Mouse (Mus musculus): ENCODE measurements around the gene Ip6k1. TPM values are rescaled to one million over a fixed set of nuclear protein-coding genes. Genes with fewer than 3 reads are reported as not detected.
"Not testable (repeated sequence)": the region's sequence is repeated elsewhere in the genome, so short reads cannot be mapped to it uniquely, and the experiment has no call there.

The Ip6k1 gene
- total RNA-seq, 1 experiment from 2014 or later = 45.7 TPM

DNA sequence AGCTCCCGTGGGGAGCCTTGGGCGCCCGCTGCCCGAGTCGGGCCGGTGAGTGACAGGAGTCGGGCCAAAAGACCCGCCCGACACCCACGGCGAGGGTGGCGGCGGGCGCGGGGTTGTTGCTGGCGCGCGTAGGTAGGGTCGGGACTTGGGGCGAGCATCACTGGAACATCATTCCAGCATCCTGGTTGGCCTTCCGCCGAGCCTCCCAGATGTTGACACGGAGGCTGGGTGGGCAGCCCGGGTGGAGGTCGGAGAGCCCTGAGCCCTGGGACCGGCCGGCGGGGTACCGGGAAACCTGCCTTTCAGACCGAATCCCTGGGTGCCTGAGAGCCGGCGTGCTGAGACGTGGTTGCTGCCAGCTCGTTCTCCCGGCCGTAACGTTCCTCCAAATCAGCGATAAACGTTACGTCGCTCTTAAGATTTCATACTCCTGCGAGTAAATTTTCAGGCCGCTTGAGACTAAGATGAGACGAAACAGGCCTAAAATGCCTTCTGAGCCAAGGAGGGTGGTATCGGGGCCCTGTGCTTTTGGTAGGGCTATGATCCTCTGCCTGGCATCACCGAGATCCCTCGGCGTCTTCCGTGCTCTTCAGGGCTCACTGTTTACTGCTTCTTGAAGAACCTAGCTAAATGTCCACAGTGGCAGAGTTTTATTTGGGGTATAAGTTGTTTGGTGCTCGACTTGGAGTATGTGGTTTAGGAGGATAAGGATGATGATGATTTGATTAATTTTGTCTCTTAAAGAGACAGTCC, 653 bp downstream of the Ip6k1 start:
- ATAC-seq (replicated peaks in 1 of 2; ENCODE audit: insufficient read depth in 1 of 2, low FRiP score in 2 of 2, low TSS enrichment in 1 of 2, low read depth in 1 of 2, poor library complexity in 2 of 2, severe bottlenecking in 2 of 2) = 0 out of 4 replicates have a peak, but pooled peaks of 1 of the 2 experiments have one; percentile 2

DNA sequence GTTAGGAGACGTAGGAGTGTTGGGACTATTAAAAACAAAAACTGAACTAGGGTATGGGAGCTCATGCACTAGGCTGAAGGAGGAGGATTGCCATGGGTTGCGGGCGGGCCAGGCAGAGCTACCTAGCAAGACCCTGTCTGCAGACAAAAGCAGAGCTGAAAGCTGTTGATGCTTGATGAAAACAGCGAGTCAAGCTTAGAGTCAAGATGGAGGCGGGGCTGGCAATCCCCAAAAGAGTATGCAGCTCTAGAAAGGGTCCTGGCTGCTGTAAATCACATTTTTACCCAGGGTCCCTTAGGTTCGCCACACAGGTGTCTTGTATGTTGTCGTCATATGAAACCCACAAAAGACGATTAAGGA, 1.2 kb downstream of the Ip6k1 start:
- ATAC-seq (replicated peaks in 1 of 2; ENCODE audit: insufficient read depth in 1 of 2, low FRiP score in 2 of 2, low TSS enrichment in 1 of 2, low read depth in 1 of 2, poor library complexity in 2 of 2, severe bottlenecking in 2 of 2) = no peak

DNA sequence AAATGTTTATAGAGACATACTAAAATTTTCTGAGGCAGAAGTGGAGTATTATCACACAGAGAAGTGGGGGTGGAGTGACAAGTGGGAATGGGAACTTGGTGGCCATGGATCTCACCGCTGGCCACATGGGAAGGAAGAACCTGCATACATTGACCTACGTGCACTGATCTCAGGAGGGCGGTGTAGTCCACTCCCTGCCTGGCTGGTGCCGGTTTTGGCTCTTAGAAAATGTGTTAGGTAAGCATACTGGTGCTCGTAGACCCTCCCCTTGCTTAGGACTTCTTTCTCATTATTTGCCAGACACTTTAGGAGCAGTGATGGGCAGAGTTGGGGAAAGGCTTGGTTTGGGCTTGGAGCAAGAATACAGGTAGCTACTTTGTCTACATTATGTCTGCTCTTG, 5.7 kb downstream of the Ip6k1 start:
- no peak for ATAC-seq (replicated peaks in 1 of 2; ENCODE audit: insufficient read depth in 1 of 2, low FRiP score in 2 of 2, low TSS enrichment in 1 of 2, low read depth in 1 of 2, poor library complexity in 2 of 2, severe bottlenecking in 2 of 2)

DNA sequence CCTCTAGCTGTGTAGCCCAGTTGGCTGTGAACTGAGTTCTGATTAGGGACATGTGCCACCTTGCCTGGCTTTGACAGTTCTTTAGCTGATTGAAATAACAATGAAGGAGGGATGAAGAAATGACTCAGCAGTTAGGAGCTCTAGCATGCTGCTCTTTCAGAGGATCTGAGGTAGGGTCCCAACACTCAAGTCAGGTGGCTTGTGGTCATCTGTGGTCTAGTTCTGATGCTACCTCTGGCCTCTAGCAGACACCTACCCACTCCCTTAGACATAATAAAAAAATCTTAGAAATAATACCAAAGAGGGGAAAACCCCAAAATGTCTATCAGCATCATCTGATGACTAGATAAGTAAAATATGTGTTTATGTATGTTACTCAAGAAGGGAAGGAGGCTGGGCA, 8.1 kb downstream of the Ip6k1 start:
- no peak for ATAC-seq (replicated peaks in 1 of 2; ENCODE audit: insufficient read depth in 1 of 2, low FRiP score in 2 of 2, low TSS enrichment in 1 of 2, low read depth in 1 of 2, poor library complexity in 2 of 2, severe bottlenecking in 2 of 2)

DNA sequence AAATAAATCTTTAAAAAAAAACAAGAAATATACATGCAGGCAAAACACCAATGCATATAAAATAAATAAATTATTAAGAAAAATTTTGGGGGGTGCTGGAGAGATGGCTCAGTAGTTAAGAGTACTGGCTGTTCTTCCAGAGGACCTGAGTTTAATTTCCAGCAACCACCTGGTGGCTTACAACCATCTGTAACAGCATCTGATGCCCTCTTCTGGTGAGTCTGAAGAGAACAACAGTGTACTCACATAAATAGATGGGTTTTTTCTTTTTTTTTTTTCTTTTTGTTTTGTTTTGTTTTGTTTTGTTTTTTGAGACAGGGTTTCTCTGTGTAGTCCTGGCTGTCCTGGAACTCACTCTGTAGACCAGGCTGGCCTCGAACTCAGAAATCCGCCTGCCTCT, 11.3 kb downstream of the Ip6k1 start:
- not testable (repeated sequence) for ATAC-seq (replicated peaks in 1 of 2; ENCODE audit: insufficient read depth in 1 of 2, low FRiP score in 2 of 2, low TSS enrichment in 1 of 2, low read depth in 1 of 2, poor library complexity in 2 of 2, severe bottlenecking in 2 of 2)

DNA sequence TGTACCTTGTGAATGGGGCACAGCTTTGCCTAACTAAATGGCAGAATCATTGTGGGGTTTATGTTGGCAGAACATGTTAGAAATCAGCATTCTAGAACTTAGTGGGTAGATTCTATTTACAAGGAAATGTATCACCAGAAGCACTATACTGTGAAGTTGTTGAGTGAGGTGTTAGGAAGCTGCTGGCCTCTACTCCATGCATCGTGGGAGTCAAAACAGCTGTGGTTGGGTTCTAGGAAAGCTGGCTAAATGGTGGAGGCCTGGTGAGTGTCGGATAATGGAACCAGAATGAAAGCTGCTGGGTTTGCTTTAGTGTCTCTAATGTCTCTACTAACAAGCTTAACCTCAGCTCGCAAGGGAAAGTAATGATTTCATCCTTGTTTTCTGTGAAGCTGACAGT, 14.8 kb downstream of the Ip6k1 start:
- ATAC-seq (replicated peaks in 1 of 2; ENCODE audit: insufficient read depth in 1 of 2, low FRiP score in 2 of 2, low TSS enrichment in 1 of 2, low read depth in 1 of 2, poor library complexity in 2 of 2, severe bottlenecking in 2 of 2) = no peak

DNA sequence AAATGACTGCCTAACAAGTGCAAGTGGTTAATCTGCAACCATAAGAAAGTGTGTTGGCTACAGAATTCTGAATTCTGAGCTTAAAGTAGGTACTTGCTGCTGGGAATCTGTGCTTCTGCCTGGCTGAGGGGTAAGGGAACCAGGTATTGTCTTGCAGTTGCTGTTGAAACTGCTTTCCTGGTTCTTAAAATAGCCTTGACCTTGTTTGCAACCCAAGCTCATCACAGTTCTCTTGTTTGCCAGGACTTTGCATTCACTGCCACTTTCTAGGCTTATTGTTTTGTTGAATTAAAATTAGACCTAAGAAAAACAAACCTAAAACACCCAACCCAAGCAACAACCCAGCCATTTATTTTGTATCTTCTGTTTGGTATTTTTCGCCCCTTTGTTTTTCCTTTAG, 18.4 kb downstream of the Ip6k1 start:
- no peak for ATAC-seq (replicated peaks in 1 of 2; ENCODE audit: insufficient read depth in 1 of 2, low FRiP score in 2 of 2, low TSS enrichment in 1 of 2, low read depth in 1 of 2, poor library complexity in 2 of 2, severe bottlenecking in 2 of 2)

DNA sequence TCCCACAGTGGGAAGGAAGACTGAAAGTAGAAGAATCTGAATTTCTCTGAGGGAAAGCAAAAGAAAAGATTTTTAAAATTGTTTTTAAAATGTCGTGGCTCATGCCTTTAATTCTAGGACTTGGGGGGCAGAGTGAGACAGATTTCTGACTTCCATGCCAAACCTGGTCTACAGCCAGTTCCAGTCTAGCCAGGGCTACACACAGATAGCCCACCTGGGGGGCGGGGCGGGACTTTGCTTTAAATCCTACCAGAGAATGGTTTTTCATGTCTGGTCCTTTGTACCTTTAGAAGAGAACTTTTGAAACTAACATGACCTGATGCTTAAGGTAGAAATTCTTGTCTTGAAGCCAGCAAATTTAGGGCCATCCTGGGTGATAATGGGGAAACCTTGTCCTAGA, 20.9 kb downstream of the Ip6k1 start:
- ATAC-seq (replicated peaks in 1 of 2; ENCODE audit: insufficient read depth in 1 of 2, low FRiP score in 2 of 2, low TSS enrichment in 1 of 2, low read depth in 1 of 2, poor library complexity in 2 of 2, severe bottlenecking in 2 of 2) = no peak

DNA sequence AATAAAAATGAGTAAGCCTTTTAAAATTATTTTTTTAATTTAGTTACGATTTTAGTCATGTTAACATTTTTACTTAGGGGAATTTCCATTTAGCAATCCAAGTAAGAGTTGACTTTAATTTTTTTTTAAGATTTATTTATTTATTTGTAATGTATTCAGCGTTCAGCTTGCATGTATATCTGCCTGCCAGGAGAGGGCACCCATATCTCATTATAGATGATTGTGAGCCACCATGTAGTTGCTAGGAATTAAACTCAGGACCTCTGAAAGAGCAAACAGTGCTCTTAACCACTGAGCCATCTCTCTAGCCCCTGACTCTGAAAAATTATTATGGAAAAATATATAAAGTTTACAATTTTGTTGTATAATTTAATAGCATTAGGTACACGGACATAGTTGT, 24.3 kb downstream of the Ip6k1 start:
- ATAC-seq (replicated peaks in 1 of 2; ENCODE audit: insufficient read depth in 1 of 2, low FRiP score in 2 of 2, low TSS enrichment in 1 of 2, low read depth in 1 of 2, poor library complexity in 2 of 2, severe bottlenecking in 2 of 2) = no peak

DNA sequence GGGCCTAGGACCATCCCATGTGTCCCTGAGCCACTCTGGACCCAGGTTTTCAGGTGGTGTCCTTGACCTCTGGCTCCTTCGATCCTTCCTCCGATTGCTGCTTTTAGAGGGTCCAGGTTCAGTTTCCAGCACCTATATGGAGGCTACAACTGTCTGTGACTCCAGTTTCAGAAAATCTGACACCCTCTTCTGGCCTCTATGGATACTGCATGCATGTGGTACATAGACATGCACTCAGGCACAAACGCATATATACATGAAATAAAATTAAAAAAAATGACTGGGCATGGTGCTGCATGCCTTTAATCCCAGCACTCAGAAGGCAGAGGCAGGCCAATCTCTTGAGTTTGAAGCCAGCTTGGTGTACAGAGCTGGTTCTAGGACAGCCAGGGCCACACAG, 25.6 kb downstream of the Ip6k1 start:
- no peak for ATAC-seq (replicated peaks in 1 of 2; ENCODE audit: insufficient read depth in 1 of 2, low FRiP score in 2 of 2, low TSS enrichment in 1 of 2, low read depth in 1 of 2, poor library complexity in 2 of 2, severe bottlenecking in 2 of 2)

DNA sequence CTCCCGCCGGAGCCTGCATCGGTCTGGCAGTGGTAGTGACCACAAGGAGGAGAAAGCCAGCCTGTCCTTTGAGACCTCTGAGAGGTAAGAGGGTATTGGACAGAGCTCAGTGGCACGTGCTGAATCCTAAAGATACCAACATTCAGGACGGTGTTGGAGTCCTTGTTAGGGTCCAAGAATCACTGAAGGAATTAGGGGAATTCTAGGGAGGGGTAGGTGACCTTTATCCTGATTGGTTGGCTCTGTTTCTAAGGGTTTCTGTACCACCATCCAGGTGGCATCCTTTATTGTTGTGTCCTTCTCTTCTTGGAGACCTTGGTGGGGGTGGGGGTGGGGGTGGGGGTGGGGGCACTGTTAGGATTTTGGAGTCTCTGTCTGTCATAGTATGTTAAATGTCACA, 29.8 kb downstream of the Ip6k1 start:
- no peak for ATAC-seq (replicated peaks in 1 of 2; ENCODE audit: insufficient read depth in 1 of 2, low FRiP score in 2 of 2, low TSS enrichment in 1 of 2, low read depth in 1 of 2, poor library complexity in 2 of 2, severe bottlenecking in 2 of 2)

DNA sequence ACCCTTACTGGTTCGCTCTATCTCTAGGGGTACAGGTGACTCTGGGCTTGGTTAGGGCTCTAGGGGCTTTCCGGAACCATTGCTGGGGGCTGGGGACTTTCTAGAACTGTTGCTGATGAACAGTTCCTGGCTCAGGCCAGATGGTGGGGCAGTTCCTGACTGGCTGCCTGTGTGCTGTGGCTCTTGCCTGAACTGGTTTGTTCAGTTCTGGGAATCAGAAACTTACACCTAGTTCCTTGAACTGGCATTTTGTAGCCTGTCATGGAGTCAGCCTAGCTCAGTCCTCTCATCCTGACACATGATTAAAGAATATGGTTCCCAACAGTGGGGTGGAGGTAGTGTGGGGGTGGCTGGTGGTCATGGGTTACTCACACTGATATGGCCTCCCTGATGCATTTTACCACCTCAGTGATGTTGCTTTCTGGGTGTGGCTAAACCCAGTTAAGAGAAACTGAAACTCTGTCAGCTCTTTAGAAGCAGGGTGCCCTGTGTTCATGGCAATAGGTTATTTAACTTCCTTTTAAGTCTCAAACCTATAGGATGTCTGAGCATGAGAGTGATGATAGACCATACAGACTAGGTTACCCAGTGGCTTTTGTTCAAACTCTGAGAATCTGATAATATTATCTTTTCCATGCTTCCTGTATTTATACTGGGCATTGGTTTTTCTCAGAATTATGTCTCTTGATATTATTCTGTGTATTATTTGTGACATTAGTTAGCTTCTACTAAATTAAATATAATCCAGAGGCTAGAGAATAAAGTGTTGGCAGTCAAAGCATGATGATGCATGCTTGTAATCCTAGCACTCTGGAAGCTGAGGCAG, 33.2 kb downstream of the Ip6k1 start:
- no peak for ATAC-seq (replicated peaks in 1 of 2; ENCODE audit: insufficient read depth in 1 of 2, low FRiP score in 2 of 2, low TSS enrichment in 1 of 2, low read depth in 1 of 2, poor library complexity in 2 of 2, severe bottlenecking in 2 of 2)

DNA sequence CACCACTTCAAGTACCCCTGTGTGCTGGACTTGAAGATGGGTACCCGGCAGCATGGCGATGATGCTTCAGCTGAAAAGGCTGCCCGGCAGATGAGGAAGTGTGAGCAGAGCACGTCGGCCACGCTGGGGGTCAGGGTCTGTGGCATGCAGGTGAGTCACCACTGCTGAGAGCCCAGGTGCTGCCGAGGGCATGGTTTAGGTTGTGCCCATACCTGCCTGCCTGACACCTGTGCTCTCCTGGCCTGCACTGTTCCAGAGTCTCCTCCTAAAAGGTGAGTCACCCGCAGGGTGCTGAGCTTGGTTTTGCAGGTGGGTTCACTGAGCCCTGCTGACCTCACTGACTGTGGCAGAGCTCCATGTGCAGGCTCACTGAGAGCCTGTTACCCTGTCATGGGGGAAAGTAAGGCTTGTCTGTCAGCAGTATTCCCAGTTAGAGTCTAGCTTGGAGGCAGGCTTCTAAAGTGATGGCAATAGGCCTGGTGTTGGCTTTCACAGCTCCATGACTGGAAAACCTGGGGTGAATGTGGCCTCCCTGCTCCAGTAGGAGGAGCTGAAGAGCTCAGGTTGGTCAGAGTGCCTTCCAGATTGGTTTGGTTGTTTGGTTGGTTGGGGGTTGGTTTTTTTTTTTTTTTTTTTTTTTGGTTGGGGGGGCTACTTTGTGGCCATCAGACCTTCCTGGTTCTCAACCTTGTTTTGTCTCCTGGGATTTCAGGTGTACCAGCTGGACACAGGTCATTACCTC, 42.6 kb downstream of the Ip6k1 start:
- no peak for ATAC-seq (replicated peaks in 1 of 2; ENCODE audit: insufficient read depth in 1 of 2, low FRiP score in 2 of 2, low TSS enrichment in 1 of 2, low read depth in 1 of 2, poor library complexity in 2 of 2, severe bottlenecking in 2 of 2)

DNA sequence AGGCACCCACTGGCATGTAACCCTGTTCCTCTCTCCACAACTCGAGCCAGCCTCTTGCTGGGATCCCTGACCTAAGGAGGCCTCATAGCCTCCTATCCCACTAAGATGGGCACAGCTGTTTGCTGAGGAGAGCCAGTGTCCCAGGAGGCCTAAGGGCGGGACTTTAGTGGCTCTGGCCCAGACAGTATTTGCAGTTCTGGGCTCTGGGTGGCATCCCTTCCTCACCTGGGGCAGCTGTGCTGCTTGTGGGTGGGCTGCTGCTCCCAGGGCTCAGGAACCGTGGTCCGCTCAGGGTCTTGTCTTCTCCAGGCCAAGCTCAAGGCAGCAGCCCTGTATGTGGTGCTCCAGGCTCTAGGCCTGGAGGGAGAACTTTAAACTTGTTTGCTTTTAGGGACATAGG, 44.3 kb downstream of the Ip6k1 start:
- ATAC-seq (replicated peaks in 1 of 2; ENCODE audit: insufficient read depth in 1 of 2, low FRiP score in 2 of 2, low TSS enrichment in 1 of 2, low read depth in 1 of 2, poor library complexity in 2 of 2, severe bottlenecking in 2 of 2) = no peak

DNA sequence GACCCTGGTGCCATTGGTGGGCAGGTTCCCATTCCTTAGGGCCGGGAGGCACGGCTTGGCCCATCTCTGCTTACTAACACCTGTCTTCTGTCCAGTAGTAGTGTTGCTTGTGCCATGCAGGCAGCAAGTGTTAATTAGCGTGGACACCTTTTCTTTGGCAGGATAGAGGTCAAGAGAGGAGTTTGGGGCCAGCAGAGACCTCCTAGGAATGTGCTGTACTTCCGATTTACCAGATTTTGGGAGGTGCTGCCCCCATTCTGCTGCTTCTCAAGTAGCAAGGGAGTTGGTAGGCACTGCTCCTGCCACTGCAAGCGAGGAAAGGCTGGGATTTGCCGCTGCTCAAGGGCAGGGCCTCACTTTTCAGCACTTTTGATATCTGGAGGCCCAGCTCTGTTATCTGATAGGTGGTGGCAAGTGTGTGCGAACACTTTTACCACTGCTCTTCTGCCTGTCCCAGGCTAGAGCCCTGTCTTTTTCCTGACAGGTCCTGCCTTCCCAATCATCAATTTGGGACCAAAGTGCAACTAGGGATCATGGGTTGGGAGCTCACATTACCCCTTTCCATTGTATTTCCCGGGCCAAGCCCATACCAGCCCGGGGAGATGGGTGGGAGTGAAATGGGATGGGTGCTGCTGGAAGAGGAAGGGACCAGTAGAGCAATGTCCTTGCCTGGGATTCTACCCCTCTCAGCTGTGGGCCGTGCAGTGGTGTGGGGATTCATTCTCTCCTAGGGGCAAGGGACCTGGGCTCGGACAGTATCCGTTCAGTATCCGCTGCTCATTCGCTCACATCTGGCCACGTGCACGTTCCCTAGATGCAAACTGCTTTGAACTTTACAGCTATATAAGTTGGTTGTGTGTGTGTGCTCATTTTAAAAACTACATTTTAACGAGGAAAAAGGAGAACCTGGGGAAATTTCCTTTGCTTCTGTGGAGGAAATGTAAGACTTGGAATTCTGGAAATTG, 45.6 kb downstream of the Ip6k1 start:
- no peak for ATAC-seq (replicated peaks in 1 of 2; ENCODE audit: insufficient read depth in 1 of 2, low FRiP score in 2 of 2, low TSS enrichment in 1 of 2, low read depth in 1 of 2, poor library complexity in 2 of 2, severe bottlenecking in 2 of 2)

DNA sequence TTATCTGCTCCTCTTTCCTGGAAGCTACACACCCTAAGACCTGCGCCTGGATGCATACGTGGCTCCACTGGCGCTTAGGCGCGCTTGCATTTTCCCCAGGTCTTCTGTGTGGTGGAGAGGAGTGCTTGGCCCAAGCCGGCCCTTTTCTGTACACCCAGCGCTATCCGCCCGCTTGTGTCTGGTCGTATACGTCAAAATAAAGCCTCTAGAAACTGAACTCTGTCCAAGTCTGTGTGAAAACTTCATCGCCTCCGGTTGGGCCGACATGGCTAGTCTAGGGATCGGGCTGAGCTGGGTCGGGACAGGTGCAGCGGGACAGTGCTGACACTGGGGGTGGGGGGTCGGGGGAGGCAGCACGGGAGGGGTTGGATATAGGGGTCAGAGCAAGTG, 46.3 kb downstream of the Ip6k1 start:
- no peak for ATAC-seq (replicated peaks in 1 of 2; ENCODE audit: insufficient read depth in 1 of 2, low FRiP score in 2 of 2, low TSS enrichment in 1 of 2, low read depth in 1 of 2, poor library complexity in 2 of 2, severe bottlenecking in 2 of 2)

DNA sequence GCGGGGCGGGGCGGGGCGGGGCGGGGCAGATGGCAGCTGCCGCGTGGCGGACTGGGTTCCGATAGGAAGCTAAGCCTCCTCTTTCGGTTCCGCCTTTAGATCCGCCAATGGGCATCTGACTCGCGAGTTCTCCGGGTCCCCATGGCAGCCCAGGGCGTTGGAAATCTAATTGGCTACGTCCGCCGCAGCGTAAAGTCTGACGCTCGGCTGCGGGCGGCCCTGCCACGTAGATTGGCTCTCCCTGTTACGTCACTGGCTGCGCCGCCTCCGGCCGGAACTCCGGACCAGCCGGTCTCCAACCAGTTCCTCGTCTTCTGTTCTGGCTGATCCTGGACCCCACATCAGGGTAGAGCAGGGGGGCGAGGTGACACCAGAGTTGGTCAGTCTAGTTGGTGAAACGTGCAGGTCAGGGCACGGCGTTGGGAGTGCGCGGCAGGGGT, 46.7 kb downstream of the Ip6k1 start, which contains the start of gene Gmppb:
TSS of gene Gmppb (plus strand) at position 227 of the 440 bp plus-strand sequence.
- ATAC-seq (replicated peaks in 1 of 2; ENCODE audit: insufficient read depth in 1 of 2, low FRiP score in 2 of 2, low TSS enrichment in 1 of 2, low read depth in 1 of 2, poor library complexity in 2 of 2, severe bottlenecking in 2 of 2) = peak; percentile 88

Data from hematopoietic stem cell, adult 5-6 weeks (primary cell).